Mouse (Mus musculus) midbrain, embryonic 13.5 days (tissue): Measurements from ENCODE around the gene Dnm2. TPM values are rescaled to one million over a fixed set of nuclear protein-coding genes. Genes with fewer than 3 reads are reported as not detected.
"Not testable (repeated sequence)": the region's sequence is repeated elsewhere in the genome, so short reads cannot be mapped to it uniquely, and the experiment has no call there.

ENCODE experiments used
- ATAC-seq: fragments of 200-750 bp; cut with Nextera tagmentation; 2 replicates; pipeline ENCODE4 v1.8.0; 2017; ENCODE audit warnings: mild to moderate bottlenecking, moderate TSS enrichment, moderate library complexity
- H3K27ac ChIP-seq: fragments of 300-500 bp; sonication (generic); 2 replicates; pipeline ENCODE4 v1.5.1; 2015; ENCODE audit warnings: inconsistent platforms, mild to moderate bottlenecking, moderate library complexity
- H3K27me3 ChIP-seq: fragments of 300-500 bp; sonication (generic); 2 replicates; pipeline ENCODE4 v1.6.1; 2015; ENCODE audit warnings: mild to moderate bottlenecking, inconsistent platforms
- H3K36me3 ChIP-seq: fragments of 300-500 bp; sonication (generic); 2 replicates; pipeline ENCODE4 v1.6.1; 2015; ENCODE audit warnings: mild to moderate bottlenecking, inconsistent platforms
- H3K4me1 ChIP-seq: fragments of 300-500 bp; sonication (generic); replicated peaks from 2 replicates; pipeline ENCODE4 v1.6.1; 2015; ENCODE audit warnings: inconsistent platforms
- H3K4me2 ChIP-seq: fragments of 300-500 bp; sonication (generic); replicated peaks from 2 replicates; pipeline ENCODE4 v1.6.1; 2015; ENCODE audit warnings: moderate library complexity, mild to moderate bottlenecking, inconsistent platforms
- H3K4me3 ChIP-seq: fragments of 300-500 bp; sonication (generic); replicated peaks from 2 replicates; pipeline ENCODE4 v1.5.1; 2015; ENCODE audit warnings: mild to moderate bottlenecking, inconsistent platforms
- H3K9ac ChIP-seq: fragments of 300-500 bp; sonication (generic); replicated peaks from 2 replicates; pipeline ENCODE4 v1.6.1; 2015; ENCODE audit warnings: mild to moderate bottlenecking, inconsistent platforms
- H3K9me3 ChIP-seq: fragments of 300-500 bp; sonication (generic); 2 replicates; pipeline ENCODE4 v1.6.1; 2016; ENCODE audit warnings: mild to moderate bottlenecking, inconsistent platforms
- WGBS: fragments of 180-500 bp; shearing (Covaris S2); methylation state at CpG from one replicate; pipeline ENCODE4 v1.1.7; 2015; 5-methylcytosine and 5-hydroxymethylcytosine counted together
- polyA plus RNA-seq: library from polyadenylated mRNA; unstranded; fragments of >200 nt; fragmentation: Nextera tagmentation; extraction: Ambion mirVana; gene quantifications from 2 replicates; pipeline ENCODE4 v1.2.1, GENCODE M21; 2015

Gene Dnm2
- polyA plus RNA-seq, 1 experiment from 2014 or later: 66.9 TPM

DNA sequence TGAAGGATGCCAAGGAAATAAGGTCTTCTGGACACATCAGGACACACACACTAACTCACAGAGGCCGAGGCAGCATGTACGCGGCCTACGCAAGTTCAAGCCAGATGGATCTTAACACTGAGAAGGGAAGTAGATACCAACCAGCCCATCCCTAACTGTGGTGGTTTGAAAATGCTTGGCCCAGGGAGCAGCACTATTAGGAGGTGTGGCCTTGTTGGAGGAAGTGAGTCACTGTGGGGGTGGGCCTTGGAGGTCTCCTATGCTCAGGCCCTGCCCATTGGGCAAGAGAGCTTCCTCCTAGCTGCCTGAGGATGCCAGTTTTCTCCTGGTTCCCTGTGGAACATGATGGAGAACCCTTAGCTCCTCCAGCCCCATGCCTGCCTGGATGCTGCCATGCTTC is 88.8 kb downstream of the Dnm2 start:
- H3K4me1 ChIP-seq: peaks cover 16% of the 10 kb centered on the region
- no peak overlapping the region for H3K4me2 ChIP-seq
- no peak overlapping the region for H3K27ac ChIP-seq
- WGBS: 99% methylated on average over 4 of the region's 4 CpGs
- ATAC-seq: no peak
- no peaks in the 10 kb centered on the region for H3K27me3 ChIP-seq
- no peak overlapping the region for H3K4me3 ChIP-seq
- no peaks in the 10 kb centered on the region for H3K9me3 ChIP-seq
- peaks cover 3% of the 10 kb centered on the region for H3K36me3 ChIP-seq
- no peak overlapping the region for H3K9ac ChIP-seq

DNA sequence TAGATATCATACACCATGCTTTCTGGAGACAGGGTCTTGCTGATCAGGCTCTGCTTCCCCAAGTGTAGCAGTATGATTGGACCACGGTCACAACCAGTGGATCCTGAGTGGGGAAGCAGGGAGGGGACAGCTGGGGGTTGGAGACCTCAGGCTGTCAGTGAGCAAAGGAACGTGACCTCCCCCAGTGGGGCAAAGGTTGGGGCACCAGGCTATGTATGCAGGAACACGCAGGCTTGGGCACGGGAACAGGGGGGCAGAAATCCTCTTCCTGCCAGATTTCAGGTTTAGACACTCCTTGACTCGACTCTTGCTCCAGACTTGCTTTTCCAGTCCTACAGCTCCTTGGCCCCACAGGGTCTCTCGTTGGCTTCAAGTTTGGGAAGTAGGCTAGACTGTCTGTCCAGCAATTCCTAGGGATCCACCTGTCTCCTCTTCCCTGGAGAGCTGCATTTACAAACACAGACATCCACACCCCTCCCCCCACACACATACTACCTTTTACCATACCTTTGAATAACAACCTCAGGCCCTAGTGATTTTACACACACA is 93.3 kb downstream of the Dnm2 start:
- no peak for ATAC-seq
- Histone ChIP-seq H3K4me3 (no peak overlapping the region), H3K9me3 (no peaks in the 10 kb centered on the region), H3K27ac (no peak overlapping the region), H3K27me3 (no peaks in the 10 kb centered on the region), H3K4me2 (no peak overlapping the region), H3K4me1 (no peaks in the 10 kb centered on the region), H3K36me3 (no peaks in the 10 kb centered on the region), H3K9ac (no peak overlapping the region)
- WGBS: 89% methylated on average over 6 of the region's 6 CpGs

DNA sequence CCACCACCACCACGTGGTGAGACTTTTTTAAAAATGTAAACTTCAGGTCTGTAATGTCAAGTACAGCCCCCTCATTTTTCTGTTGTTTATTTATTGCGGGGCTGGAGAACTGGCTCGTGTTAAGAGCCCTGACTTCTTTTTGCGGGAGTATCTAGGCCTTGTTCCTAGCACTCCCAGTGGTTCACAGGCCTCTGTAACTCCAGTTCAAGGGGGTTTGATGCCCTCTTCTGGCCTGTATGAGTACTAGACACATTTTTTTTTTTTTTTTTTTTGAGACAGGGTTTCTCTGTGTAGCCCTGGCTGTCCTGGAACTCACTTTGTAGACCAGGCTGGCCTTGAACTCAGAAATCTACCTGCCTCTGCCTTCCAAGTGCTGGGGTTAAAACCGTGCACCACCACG is 94.0 kb downstream of the Dnm2 start:
- not testable (repeated sequence) for H3K4me3 ChIP-seq, H3K4me2 ChIP-seq, H3K9me3 ChIP-seq, H3K27ac ChIP-seq, H3K27me3 ChIP-seq, H3K4me1 ChIP-seq, H3K9ac ChIP-seq, H3K36me3 ChIP-seq, ATAC-seq
- WGBS: 87% methylated on average over 6 of the region's 6 CpGs

DNA sequence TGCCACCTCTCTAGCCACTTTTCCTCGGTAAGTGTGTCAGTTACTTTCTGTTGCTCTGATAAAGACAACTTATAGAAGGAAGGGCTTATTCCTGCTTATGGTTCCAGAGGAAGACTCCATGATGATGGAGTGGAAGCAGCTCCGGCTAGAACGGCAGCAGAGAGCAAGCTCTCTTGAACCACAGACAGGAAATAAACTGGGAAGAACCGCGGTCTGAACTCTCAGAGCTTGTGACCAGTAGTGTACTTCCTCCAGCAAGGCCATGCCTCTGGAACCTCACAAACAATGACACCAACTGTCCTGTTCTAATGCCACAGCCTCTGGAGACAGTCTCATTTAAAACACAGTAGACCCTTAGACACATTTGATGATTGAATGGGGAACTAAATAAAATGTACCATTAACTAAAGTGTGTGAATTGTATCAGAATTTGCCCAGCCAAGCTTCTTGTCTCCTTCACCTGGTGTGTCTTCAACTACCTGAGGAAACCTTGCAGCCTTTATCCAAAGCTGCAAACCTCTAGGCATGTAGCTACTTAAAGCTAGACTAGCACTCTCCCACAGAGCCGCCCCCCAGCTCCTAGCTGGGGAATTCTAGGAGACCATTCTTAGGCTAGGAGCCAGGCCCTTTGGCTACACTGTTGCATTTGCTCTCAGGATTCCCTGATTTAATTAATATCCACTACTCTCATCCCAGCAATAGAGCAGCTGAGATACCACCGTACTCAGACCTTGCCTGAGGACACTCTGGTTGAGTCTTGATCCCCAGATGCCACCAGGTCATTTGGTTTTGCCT is 100.6 kb downstream of the Dnm2 start:
- Histone ChIP-seq H3K4me3 (no peak overlapping the region), H3K36me3 (no peaks in the 10 kb centered on the region), H3K9me3 (no peaks in the 10 kb centered on the region), H3K9ac (no peak overlapping the region), H3K4me1 (no peaks in the 10 kb centered on the region), H3K4me2 (no peak overlapping the region), H3K27me3 (no peaks in the 10 kb centered on the region), H3K27ac (no peak overlapping the region)
- 85% methylated on average over 7 of the region's 7 CpGs for WGBS
- no peak for ATAC-seq

DNA sequence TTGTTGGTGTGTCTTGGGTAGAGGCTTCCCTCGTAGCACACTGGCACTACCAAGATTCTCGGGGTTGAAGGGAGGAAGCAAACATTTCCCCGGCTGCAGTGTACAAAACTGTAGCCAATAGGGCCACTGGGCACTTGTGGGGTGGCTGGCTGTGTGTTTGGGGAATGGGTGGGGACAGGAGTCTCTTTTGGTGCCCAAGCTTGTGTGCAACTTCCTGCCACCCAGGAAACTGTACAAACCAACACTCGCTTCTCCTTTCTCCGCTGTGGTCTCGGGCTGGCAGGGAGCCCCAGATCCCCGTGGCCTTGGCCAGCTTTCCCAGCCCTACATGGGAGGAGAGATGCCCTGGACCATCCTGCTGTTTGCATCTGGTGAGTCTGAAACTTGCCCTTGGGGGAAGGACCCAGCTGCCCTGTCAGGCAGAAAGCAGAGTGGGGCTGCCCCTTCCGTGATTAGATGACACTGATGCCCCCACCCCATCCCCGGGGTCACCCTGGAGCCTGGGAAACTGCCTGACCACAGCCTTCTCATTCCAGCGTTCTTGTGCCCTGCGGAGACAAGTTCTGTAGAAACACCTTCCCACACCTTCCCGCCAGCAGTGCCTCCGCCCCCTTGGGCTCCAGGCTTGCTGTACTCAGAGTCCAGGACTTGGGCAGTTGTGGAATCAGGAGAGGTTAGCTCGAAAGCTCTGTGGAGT is 101.4 kb downstream of the Dnm2 start, which contains the start of gene AB124611:
AB124611 (plus strand) TSS at position 240 of the 697 bp plus-strand sequence.
- no peak within 1 kb of the TSS for H3K4me3 ChIP-seq
- peak within 1 kb of the TSS; percentile 19; the same call in 1 of the 2 replicates for H3K9ac ChIP-seq
- no peak within 1 kb of the TSS for H3K27ac ChIP-seq
- H3K4me1 ChIP-seq: no peaks in the 10 kb centered on the region
- ATAC-seq: no peak
- no peaks in the 10 kb centered on the region for H3K36me3 ChIP-seq
- H3K4me2 ChIP-seq: no peak within 1 kb of the TSS
- no peaks in the 10 kb centered on the region for H3K9me3 ChIP-seq
- WGBS: 70% methylated on average over 14 of the region's 14 CpGs
- H3K27me3 ChIP-seq: no peaks in the 10 kb centered on the region

DNA sequence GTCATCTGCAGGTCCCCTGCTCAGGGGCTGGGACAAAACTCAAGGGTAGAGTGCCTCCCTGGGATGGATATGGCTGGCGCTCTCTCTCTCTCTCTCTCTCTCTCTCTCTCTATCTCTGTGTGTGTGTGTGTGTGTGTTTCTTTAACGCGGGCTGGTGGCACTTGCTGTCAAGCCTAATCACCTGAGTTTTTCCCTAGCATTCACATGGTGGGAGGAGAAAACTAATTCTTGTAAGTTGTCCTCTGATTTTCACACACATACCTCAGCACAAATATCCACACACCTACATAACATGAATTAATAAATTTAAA is 101.9 kb downstream of the Dnm2 start:
- Histone ChIP-seq H3K4me1 (no peaks in the 10 kb centered on the region), H3K4me3 (no peak overlapping the region)
- WGBS: 92% methylated on average over 3 of the region's 3 CpGs

DNA sequence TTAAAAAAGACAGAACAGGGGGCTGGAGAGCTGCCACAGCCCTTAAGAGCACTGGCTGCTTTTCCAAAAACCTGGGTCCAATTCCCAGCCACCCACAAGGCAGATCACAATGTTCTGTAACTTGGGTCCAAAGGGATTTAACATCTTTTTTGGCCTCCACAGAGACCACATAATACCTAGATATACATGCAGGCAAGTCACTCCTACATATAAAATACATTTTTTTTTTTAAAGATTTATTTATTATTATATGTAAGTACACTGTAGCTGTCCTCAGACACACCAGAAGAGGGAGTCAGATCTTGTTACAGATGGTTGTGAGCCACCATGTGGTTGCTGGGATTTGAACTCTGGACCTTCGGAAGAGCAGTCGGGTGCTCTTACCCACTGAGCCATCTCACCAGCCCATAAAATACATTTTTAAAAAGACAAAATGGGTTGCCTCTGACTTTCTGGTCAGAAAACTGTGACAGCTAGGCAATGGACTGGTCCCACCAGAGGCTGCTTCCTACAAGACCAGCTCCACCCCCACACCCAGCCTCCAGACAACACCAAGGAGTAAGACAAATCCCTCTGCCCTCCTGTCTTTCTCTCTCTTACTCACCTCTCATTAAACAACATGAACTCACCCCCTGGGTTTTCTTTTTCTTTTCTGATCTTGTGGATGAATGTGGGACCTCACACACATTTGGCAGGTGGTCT is 102.5 kb downstream of the Dnm2 start:
- Histone ChIP-seq H3K9ac (no peak overlapping the region), H3K27me3 (no peaks in the 10 kb centered on the region), H3K27ac (no peak overlapping the region), H3K4me1 (no peaks in the 10 kb centered on the region), H3K4me2 (no peak overlapping the region), H3K4me3 (no peak overlapping the region), H3K36me3 (no peaks in the 10 kb centered on the region), H3K9me3 (no peaks in the 10 kb centered on the region)
- no peak for ATAC-seq
- 91% methylated on average over 2 of the region's 2 CpGs for WGBS

More for the DNA sequence above, 101.9 kb downstream of the Dnm2 start:
- no peaks in the 10 kb centered on the region for H3K36me3 ChIP-seq
- ATAC-seq: no peak
- no peaks in the 10 kb centered on the region for H3K9me3 ChIP-seq
- peak overlapping the region; percentile 19; the same call in 1 of the 2 replicates for H3K9ac ChIP-seq
- H3K27me3 ChIP-seq: no peaks in the 10 kb centered on the region
- H3K27ac ChIP-seq: no peak overlapping the region
- no peak overlapping the region for H3K4me2 ChIP-seq

DNA sequence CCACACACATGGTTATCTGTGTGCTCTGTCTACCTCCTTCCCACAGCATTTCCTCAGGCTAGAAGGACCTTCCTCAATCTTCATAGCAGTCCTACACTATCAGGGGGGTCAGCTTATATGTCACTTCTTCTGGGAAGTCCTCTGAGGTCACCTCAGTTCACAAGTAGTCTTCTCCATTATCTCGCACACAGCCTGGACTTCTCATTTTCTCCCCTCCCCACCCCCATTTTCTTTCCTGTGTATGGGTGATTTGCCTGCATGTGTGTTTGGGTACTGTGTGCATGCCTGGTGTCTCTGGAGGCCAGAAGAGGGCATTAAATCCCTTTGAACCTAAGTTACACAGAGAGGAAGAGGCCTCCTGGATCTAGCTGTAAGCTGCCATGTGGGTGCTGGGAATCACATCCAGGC is 103.2 kb downstream of the Dnm2 start:
- no peak overlapping the region for H3K4me2 ChIP-seq
- H3K36me3 ChIP-seq: no peaks in the 10 kb centered on the region
- 89% methylated on average over 1 of the region's 1 CpGs for WGBS
- H3K4me3 ChIP-seq: no peak overlapping the region
- H3K9ac ChIP-seq: no peak overlapping the region
- H3K9me3 ChIP-seq: no peaks in the 10 kb centered on the region
- no peaks in the 10 kb centered on the region for H3K4me1 ChIP-seq
- no peak overlapping the region for H3K27ac ChIP-seq
- ATAC-seq: no peak
- no peaks in the 10 kb centered on the region for H3K27me3 ChIP-seq

DNA sequence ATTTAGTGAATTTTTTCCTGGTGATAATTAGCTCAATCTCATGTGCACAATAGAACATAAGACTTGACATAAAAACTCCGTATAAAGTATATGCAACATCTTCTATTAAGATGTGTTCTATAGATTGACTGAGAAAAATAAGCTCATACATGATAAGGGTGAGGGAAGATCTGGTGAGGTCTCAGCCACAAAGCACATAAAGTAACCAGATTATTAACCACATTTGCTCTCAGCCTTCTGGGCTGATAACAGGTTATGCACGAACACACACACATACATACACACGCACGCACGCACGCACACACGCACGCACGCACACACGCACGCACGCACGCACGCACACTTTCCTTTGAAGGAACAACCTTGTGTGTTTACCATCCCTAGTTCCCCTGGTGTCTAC is 111.8 kb downstream of the Dnm2 start:
- no peak overlapping the region for H3K9ac ChIP-seq
- H3K4me2 ChIP-seq: no peak overlapping the region
- H3K36me3 ChIP-seq: no peaks in the 10 kb centered on the region
- H3K9me3 ChIP-seq: no peaks in the 10 kb centered on the region
- no peaks in the 10 kb centered on the region for H3K27me3 ChIP-seq
- no peaks in the 10 kb centered on the region for H3K4me1 ChIP-seq
- 95% methylated on average over 14 of the region's 14 CpGs for WGBS
- no peak overlapping the region for H3K4me3 ChIP-seq
- ATAC-seq: no peak
- H3K27ac ChIP-seq: no peak overlapping the region

DNA sequence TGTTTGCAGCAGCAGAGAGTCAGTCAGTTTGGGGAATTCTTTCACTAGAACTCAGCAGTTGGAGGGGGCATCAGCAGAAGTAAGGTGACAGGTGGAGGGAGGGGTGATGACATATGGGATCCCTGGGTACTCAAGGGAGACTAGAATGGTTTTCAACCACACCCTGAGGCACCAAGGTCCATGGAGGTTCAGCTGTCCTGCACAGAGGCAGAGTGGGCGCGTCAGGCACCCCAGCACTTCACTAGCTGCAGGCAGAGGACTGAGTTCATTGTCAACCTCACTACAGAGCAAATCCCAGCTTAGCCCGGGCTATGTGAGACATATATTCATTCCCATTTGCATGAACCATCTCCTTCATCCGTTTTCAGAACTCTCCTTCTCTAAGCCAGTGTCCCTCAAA is 112.3 kb downstream of the Dnm2 start:
- 71% methylated on average over 4 of the region's 4 CpGs for WGBS
- Histone ChIP-seq H3K4me3 (no peak overlapping the region), H3K9me3 (no peaks in the 10 kb centered on the region), H3K27ac (no peak overlapping the region), H3K9ac (no peak overlapping the region), H3K4me2 (no peak overlapping the region), H3K27me3 (no peaks in the 10 kb centered on the region), H3K36me3 (no peaks in the 10 kb centered on the region), H3K4me1 (no peaks in the 10 kb centered on the region)
- ATAC-seq: no peak

DNA sequence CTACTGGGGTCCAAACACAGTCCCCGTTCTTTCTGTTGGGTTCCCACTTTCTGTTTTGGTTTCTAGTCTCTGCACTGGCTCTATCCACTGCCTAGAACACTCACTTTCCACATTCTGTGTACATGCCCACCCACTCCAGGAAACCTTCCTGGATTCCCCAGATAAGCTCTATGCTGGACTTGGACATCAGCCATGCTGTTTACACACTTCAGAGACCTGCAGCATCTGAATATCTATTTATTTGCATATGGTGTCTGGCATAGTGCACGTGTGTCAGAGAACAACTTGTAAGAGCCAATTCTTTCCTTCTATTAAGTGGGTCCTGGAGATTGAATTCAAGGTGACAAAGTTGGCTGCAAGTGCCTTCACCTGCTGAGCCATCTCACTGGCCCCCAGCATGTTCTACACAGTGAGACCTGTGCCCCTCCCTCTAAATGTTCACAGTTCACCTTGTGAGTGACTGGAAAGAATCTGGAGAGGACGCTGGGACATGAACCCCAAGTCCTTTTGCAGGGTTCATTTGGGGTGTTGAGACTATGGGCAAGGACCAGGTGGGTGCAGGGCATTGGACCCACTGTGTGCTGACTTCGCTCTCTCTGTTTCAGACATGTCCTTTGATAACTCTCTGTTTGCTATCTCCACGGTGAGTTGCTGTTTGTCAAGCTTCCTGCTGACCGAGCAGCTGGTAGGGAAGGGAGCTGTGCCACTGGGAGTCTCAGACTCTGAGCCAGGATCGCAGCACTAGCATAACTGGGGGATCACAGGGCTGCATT is 115.5 kb downstream of the Dnm2 start:
- H3K27me3 ChIP-seq: no peaks in the 10 kb centered on the region
- no peaks in the 10 kb centered on the region for H3K9me3 ChIP-seq
- H3K4me2 ChIP-seq: no peak overlapping the region
- no peak overlapping the region for H3K4me3 ChIP-seq
- no peak overlapping the region for H3K27ac ChIP-seq
- ATAC-seq: no peak
- H3K9ac ChIP-seq: no peak overlapping the region
- H3K36me3 ChIP-seq: no peaks in the 10 kb centered on the region
- peaks cover 6% of the 10 kb centered on the region for H3K4me1 ChIP-seq
- 90% methylated on average over 7 of the region's 7 CpGs for WGBS
